Mouse (Mus musculus) MEL (cell line): ENCODE results near the gene Psmd9.

Experiments
- BHLHE40 ChIP-seq: IDR thresholded peaks from 2 replicates; pipeline ENCODE4 v1.6.1; 2012; ENCODE audit warnings: low read depth, mild to moderate bottlenecking, inconsistent platforms, low read length, improper control_type of control experiment, borderline replicate concordance
- CTCF ChIP-seq, 3 experiments: IDR thresholded peaks in 2 of 3; conservative IDR thresholded peaks in 1 of 3; 2 replicates each; pipeline ENCODE4 v1.5.1; 2011 to 2012; ENCODE audit warnings: low read length in 3 of 3, low read depth in 2 of 3, mild to moderate bottlenecking in 2 of 3, improper control_type of control experiment in 1 of 3, inconsistent platforms in 1 of 3, mixed read lengths in 1 of 3, moderate library complexity in 1 of 3; ENCODE audit not compliant: control insufficient read depth in 1 of 3, insufficient read depth in 1 of 3, poor library complexity in 1 of 3, severe bottlenecking in 1 of 3
- E2F4 ChIP-seq: IDR thresholded peaks from 2 replicates; pipeline ENCODE4 v1.6.1; 2011; ENCODE audit warnings: low read depth, low read length, improper control_type of control experiment, borderline replicate concordance
- ELF1 ChIP-seq: IDR thresholded peaks from 2 replicates; pipeline ENCODE4 v1.6.1; 2014; ENCODE audit warnings: low read depth, mild to moderate bottlenecking, inconsistent platforms, low read length, improper control_type of control experiment, moderate library complexity
- EP300 ChIP-seq, 2 experiments: IDR thresholded peaks; 2 replicates each; pipeline ENCODE4 v1.6.1; 2011; ENCODE audit warnings: improper control_type of control experiment in 2 of 2, low read length in 2 of 2, low read depth in 1 of 2, mild to moderate bottlenecking in 1 of 2
- ETS1 ChIP-seq: IDR thresholded peaks from 2 replicates; pipeline ENCODE4 v1.6.1; 2012; ENCODE audit warnings: low read depth, mild to moderate bottlenecking, inconsistent platforms, low read length, improper control_type of control experiment, moderate library complexity
- RCOR1 ChIP-seq: IDR thresholded peaks from 2 replicates; pipeline ENCODE4 v1.6.1; 2012; ENCODE audit warnings: low read depth, mild to moderate bottlenecking, inconsistent platforms, low read length, improper control_type of control experiment
- TCF12 ChIP-seq: IDR thresholded peaks from 2 replicates; pipeline ENCODE4 v1.6.1; 2014; ENCODE audit warnings: low read depth, mild to moderate bottlenecking, inconsistent platforms, low read length, improper control_type of control experiment, moderate library complexity
- ZNF384 ChIP-seq: IDR thresholded peaks from 2 replicates; pipeline ENCODE4 v1.6.1; 2012; ENCODE audit warnings: low read depth, mild to moderate bottlenecking, inconsistent platforms, low read length, improper control_type of control experiment

DNA sequence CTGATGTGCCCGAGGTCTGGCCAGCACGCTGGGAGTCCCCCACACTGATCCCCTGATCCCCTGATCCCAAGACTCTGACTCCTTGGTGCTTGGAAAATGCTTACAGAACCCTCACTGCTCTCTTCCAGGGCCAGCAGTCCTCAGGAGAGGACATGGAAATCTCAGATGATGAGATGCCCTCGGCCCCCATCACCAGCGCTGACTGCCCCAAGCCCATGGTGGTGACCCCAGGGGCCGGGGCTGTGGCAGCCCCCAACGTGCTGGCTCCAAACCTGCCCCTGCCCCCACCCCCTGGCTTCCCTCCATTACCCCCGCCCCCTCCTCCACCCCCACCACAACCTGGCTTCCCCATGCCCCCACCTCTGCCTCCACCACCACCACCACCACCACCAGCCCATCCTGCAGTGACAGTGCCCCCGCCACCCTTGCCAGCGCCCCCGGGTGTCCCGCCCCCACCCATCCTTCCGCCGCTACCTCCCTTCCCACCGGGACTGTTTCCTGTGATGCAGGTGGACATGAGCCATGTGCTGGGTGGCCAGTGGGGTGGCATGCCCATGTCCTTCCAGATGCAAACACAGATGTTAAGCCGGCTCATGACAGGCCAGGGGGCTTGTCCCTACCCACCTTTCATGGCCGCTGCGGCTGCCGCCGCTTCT lies 17.4 kb upstream of the Psmd9 start:
- no peak for TF ChIP-seq ELF1
- TF ChIP-seq BHLHE40 = no peak
- TF ChIP-seq RCOR1 = no peak
- no peak for TF ChIP-seq EP300 (IDR thresholded peaks at IDR 0.05; ENCODE audit: low read depth in 1 of 2, low read length in 2 of 2)
- TF ChIP-seq CTCF (IDR thresholded peaks at IDR 0.05 in 2 of 3, conservative IDR thresholded peaks at IDR 0.05 in 1 of 3; ENCODE audit: control insufficient read depth in 1 of 3, insufficient read depth in 1 of 3, low read depth in 2 of 3, low read length in 3 of 3, poor library complexity in 1 of 3, severe bottlenecking in 1 of 3) = no peak
- TF ChIP-seq TCF12 = no peak
- TF ChIP-seq E2F4 = no peak
- TF ChIP-seq ETS1 = no peak
- no peak for TF ChIP-seq ZNF384
